Mouse (Mus musculus) layer of hippocampus, adult 2 months (tissue): Measurements from ENCODE around the gene Tmem38b. TPM values are rescaled to one million over a fixed set of nuclear protein-coding genes. Genes with fewer than 3 reads are reported as not detected.

ENCODE experiments used
- DNase-seq, 2 experiments: peaks; one replicate each; pipeline ENCODE4 v3.0.0; 2022; ENCODE audit warnings: low spot score in 2 of 2
- H3K27ac ChIP-seq: fragments of 200-600 bp; 2 replicates; pipeline ENCODE4 v1.8.1; 2022
- H3K4me3 ChIP-seq: fragments of 200-600 bp; 2 replicates; pipeline ENCODE4 v1.8.1; 2022; ENCODE audit warnings: mild to moderate bottlenecking
- CTCF ChIP-seq: fragments of 200-600 bp; conservative IDR thresholded peaks from 2 replicates; pipeline ENCODE4 v1.8.1; 2022; ENCODE audit warnings: antibody characterized with exemption, mild to moderate bottlenecking, moderate library complexity
- total RNA-seq, 2 experiments: library from RNA; stranded (reverse); gene quantifications; 2 replicates each; pipeline ENCODE4 v1.2.3; 2021

Tmem38b gene
- total RNA-seq, 2 experiments from 2014 or later: 14.9 to 21.6 TPM

DNA sequence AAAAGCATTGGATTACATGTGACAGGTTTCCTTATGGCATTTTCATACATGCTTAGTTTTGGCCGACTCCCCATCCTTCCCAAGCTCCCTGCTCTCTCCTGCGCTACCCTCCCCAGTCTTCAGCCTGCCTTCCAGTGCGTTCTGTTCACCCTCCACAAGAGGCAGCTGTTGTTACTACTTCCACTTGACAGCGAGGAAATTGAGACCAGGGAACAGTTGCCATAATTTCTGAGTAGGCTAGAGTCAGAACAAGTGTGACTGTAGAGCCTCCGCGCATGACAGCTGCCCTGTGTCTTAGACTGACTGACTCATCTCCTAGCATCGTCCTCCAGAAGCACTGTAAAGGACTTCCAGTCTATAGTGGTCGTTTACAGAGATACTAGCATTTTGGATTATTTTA is 17.7 kb downstream of the Tmem38b start:
- H3K27ac ChIP-seq: peak overlapping the region; percentile 61
- TF ChIP-seq CTCF: peak; percentile 57
- H3K4me3 ChIP-seq: no peak overlapping the region
- DNase-seq: peak; percentile 36 to 50

DNA sequence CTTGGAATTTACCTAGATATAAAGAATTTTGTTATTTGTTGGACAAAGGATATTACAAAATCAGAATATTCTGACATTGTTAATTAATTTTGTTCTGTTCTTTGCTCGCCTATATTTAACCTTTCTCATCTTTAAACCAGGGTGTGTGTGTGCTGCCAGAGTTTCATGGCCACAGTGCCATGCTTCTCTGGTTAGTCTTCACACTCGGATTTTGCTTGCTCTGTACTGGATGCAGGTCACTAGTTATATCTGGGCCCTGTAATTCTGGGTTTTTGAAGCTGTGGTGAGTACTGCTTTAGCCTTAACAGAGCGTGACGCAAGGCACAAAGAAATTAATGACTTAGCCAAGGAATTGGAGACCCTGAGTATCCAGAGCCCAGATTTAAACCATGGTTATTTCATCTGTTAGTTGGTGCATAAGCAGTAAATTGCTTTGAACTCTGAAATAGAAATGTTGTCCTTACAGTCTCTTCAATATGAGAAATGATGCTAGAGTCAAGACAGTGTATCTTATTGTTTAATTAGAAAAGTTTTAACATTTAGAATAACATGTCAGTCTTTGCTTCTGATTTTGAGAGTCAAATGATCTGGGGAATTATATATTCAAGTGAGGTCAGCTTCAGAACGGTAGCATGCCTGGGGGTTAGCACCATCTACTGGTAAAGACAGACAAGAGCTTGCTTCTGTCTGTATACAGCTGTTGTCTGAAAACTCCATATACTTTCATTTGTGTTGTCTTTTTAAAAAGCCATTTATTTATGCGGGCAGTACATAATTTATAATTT is 19.2 kb downstream of the Tmem38b start:
- Histone ChIP-seq H3K4me3 (no peak overlapping the region), H3K27ac (peak overlapping the region; percentile 19)
- peak; percentile 97 for TF ChIP-seq CTCF
- DNase-seq: peak; percentile 46

DNA sequence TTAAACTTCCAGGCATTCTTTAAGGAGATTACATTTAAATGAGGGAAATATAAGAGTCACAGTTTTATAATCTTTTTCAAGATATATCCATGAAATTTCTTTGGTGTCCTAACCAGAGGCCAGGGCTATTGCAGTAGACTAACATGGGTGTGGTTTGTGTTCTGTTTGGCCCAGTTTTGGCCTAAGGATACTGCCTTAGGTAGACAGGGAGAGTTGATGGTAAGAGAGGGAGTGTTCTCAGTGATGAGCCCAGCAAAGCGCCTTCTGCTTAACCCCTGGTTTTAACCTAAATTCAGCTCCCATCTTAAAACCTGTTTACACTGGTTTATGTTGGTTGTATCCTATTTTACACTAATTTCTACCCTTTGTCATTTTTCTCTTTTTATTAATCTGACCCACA is 19.8 kb downstream of the Tmem38b start:
- TF ChIP-seq CTCF: no peak; the same call in 1 of the 2 replicates
- H3K27ac ChIP-seq: no peak overlapping the region
- H3K4me3 ChIP-seq: no peak overlapping the region
- DNase-seq: no peak

DNA sequence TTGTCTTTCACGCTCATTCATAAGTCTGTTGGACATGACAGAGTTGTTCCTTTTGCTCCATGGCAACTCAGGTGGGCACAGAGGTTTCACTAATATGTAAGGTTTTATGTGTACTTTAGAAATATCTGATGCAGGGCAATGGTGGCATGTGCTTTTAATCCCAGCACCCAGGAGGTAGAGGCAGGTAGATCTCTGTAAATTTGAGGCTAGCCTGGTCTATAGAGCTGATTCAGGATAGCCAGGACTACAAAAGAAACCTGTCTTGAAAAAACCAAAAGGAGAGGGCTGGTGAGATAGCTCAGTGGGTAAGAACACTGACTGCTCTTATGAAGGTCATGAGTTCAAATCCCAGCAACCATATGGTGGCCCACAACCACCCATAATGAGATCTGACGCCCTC is 20.5 kb downstream of the Tmem38b start:
- no peak overlapping the region for H3K4me3 ChIP-seq
- DNase-seq: no peak
- TF ChIP-seq CTCF: no peak
- no peak overlapping the region for H3K27ac ChIP-seq

DNA sequence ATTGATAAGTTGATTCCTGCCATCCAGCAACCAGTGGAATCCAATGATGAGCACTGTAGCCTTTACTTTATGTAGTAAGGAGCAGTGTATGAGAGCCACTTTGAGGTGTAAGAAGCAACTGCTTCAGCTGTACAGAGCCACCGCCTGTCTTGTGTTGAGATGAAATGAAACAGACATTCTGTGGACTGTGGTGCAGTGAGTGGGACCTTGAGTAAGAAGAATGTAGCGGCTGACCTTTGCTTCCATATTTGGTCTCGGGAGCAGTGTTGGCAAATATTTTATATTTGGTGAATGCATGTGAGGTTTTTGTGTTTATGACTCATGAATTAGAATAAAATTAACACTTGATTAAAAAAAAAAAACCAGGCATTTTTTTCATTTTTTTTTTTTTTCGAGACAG is 21.7 kb downstream of the Tmem38b start:
- DNase-seq: no peak
- no peak for TF ChIP-seq CTCF
- Histone ChIP-seq H3K4me3 (no peak overlapping the region), H3K27ac (no peak overlapping the region)

DNA sequence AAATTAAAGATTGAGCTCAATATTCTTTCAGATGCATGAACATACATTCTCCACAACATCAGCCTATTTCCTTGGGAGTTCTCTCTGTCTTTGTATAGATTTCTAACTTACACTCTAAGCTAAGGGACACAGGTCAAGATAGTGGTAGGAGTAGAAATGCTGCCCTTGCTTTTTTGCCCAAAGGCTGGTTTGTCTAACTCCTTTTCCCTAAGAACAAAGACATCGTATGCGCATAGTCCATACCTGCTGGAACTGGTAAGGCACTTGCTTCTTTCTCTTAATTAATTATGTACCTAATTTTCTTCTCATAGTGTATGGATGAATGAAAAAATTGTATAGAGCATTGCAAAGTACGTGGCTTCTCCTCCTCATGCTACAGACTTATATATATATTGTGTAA is 22.5 kb downstream of the Tmem38b start:
- Histone ChIP-seq H3K4me3 (no peak overlapping the region), H3K27ac (no peak overlapping the region)
- no peak for DNase-seq
- no peak for TF ChIP-seq CTCF

DNA sequence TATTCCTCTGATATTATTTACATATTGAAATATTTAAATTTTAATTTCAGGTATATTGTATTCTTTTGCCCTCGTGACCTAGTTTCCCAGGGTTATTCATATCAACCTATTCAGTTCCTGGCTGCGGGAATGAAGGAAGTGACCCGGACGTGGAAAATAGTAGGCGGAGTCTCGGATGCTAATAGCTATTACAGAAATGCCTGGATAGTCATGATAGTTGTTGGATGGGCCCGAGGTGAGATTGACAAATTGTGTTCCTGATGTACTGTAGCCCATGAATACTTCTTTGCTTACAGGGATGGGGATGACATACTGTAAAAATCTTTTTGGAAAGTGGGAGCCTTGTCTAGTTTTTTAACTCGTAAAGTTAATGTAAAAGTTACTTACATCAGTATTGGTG is 23.0 kb downstream of the Tmem38b start:
- H3K27ac ChIP-seq: no peak overlapping the region
- no peak for DNase-seq
- H3K4me3 ChIP-seq: no peak overlapping the region
- no peak for TF ChIP-seq CTCF

DNA sequence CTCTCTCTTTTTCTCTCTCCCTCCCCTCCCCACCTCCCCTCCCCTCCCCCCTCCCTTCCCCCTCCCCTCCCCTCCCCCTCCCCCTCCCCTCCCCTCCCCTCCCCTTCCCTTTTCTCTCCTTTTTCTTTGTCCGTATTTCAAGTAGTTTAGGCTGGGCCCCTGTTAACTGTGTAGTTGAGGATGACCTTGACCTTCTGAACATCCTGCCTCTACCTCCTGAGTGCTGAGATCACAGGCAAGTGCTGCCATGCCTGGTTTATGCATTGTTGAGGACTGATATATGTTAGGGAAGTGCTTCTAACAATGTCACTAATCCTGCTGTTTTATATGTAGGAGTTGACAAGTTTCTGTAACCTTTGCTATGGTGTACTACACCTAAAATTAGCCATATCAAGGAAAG is 24.0 kb downstream of the Tmem38b start:
- Histone ChIP-seq H3K27ac (no peak overlapping the region), H3K4me3 (no peak overlapping the region)
- TF ChIP-seq CTCF: no peak
- no peak for DNase-seq

DNA sequence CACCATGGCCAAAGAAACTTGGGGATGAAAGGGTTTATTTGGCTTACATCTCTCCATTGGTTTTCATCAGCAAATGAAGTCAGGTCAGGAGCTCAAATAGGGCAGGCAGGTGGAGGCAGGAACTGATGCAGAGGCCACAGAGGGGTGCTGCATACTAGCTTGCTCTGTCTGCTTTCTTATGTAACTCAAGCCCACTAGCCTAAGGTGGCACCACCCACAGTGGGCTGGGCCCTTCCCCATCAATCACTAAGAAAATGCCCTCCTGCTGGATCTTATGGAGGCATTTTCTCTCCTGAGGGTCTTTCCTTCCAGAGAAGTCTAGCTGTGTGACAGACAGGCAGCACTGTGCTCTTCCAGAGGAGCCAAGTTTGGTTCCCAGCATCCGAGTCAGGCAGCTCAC is 27.5 kb downstream of the Tmem38b start:
- Histone ChIP-seq H3K4me3 (no peak overlapping the region), H3K27ac (no peak overlapping the region)
- no peak for DNase-seq
- TF ChIP-seq CTCF: no peak

DNA sequence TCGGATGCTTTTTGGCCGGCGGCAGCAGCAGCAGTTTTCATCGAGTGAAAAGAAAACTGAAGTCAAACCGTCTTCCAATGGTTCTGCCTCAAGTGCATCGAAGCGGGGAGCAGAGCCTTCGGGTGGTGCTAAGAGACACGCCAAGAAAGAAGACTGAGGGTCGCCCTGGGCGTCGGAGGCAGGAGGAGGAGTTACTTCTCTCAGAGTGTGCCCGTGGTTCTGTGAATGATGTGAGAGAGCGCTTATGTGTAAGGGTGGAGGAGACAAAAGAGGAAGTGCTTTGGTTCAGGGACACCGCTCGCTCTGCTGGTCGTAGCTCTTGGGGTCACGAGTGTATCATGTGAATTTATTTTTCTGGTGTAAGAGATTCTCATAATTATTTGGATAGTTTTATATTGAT is 34.1 kb downstream of the Tmem38b start:
- DNase-seq: no peak
- Histone ChIP-seq H3K27ac (no peak overlapping the region), H3K4me3 (no peak overlapping the region)
- TF ChIP-seq CTCF: no peak

DNA sequence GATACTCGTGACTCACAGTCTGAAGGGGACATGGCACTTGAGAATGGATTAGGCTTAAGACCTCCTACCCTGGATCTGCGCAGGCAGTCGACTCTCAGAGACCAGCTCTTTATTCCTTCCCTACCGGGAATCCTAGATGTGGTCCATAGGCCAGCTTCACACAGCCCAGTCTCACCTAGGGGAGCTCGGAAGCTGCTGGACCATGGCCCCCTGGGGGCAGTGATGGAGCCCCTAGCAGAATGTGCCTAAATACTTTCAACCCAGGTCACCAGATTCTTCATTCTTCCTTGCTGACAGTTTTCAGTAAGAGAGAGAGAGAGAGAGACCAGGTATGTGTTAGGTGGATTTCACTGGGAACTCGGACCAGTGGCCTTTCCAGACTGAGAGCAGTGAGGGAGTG is 36.3 kb downstream of the Tmem38b start:
- no peak for TF ChIP-seq CTCF
- no peak overlapping the region for H3K27ac ChIP-seq
- H3K4me3 ChIP-seq: no peak overlapping the region
- DNase-seq: no peak

DNA sequence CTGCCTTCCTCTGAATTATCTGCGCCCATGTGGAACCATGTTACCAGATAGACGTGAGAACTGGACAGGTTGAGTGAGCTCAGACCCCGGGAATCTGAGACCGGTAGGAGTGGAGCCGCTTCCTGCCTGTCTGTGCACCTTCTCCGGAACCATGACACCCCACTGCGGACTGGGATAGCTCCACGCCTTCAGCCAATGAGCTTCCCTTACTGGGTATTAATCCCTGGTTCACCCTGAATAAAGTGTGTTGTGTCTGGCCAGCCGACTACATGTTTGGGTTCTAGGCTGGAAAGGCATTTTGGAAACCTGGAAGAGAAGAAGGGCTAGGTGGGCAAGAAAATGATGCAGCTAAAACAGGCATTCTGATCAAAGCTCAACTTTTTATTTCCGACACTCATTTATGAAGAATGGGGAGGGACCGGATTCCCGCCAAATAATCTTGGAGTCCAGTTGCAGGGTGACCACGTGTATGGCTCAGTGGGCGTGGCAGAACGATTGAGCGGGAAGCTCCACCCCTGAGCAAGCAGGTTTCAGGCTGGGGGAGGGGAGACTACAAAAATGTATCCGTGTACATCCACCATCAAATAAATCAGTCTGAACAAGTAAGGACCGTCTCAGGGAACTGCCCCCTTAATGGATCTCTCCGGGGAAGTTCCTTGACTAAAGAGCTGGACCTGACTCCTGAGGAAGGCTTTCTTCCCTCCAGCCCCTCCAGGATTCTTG is 38.4 kb downstream of the Tmem38b start:
- DNase-seq: no peak
- Histone ChIP-seq H3K27ac (no peak overlapping the region), H3K4me3 (no peak overlapping the region)
- no peak for TF ChIP-seq CTCF

DNA sequence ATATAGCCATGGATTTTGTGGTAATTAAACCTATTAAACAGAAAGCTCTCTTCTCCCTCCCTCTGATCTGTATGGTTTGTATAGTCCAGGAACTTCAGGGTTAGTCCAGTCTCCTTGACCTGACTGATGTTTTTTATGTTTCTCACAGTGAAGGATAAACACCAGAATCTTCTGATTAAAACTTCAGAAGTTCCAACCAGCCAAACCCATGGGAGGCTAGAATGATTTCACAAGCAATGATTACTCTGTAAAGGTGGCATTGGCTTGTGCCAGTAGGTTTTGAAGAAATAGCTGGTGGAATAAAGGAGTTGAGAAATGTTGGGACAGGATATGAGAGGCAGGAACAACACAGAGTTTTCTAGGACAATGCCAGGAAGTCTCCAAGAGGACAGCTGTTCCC is 40.6 kb downstream of the Tmem38b start:
- no peak for DNase-seq
- H3K27ac ChIP-seq: no peak overlapping the region
- no peak for TF ChIP-seq CTCF
- H3K4me3 ChIP-seq: no peak overlapping the region
